Mouse (Mus musculus) spleen, adult 2 months (tissue): Measurements from ENCODE around the gene Sh3bgr. TPM values are rescaled to one million over a fixed set of nuclear protein-coding genes. Genes with fewer than 3 reads are reported as not detected.
A peak's percentile ranks its signal among the peaks of the same experiment; 100 is the strongest.

Source experiments
- DNase-seq, 2 experiments: peaks; one replicate each; pipeline versions ENCODE4 v3.0.0 to v3.0.0-alpha.2; 2012 to 2021; ENCODE audit warnings: low spot score in 2 of 2, low read depth in 1 of 2
- H3K27ac ChIP-seq: fragments of 200-500 bp; 2 replicates; pipeline ENCODE4 v1.5.1; 2012; ENCODE audit warnings: low read length, inconsistent platforms; ENCODE audit not compliant: insufficient read depth
- H3K27me3 ChIP-seq: fragments of 200-500 bp; 2 replicates; pipeline ENCODE4 v1.6.1; 2012; ENCODE audit warnings: mild to moderate bottlenecking, moderate library complexity, low read length, inconsistent platforms; ENCODE audit not compliant: control insufficient read depth, insufficient read depth
- H3K36me3 ChIP-seq: fragments of 200-500 bp; 2 replicates; pipeline ENCODE4 v1.6.1; 2012; ENCODE audit warnings: mild to moderate bottlenecking, low read length, inconsistent platforms; ENCODE audit not compliant: control insufficient read depth, insufficient read depth
- H3K4me1 ChIP-seq: fragments of 200-500 bp; 2 replicates; pipeline ENCODE4 v1.6.1; 2011; ENCODE audit warnings: inconsistent platforms; ENCODE audit not compliant: control insufficient read depth, insufficient read depth, insufficient read length
- H3K4me3 ChIP-seq: fragments of 200-500 bp; 2 replicates; pipeline ENCODE4 v1.5.1; 2011; ENCODE audit warnings: mild to moderate bottlenecking, inconsistent platforms; ENCODE audit not compliant: insufficient read depth, insufficient read length; ENCODE audit errors: extremely low read depth
- CTCF ChIP-seq: fragments of 200-500 bp; IDR thresholded peaks from 2 replicates; pipeline ENCODE4 v1.5.1; 2011; ENCODE audit warnings: mild to moderate bottlenecking, inconsistent platforms; ENCODE audit not compliant: insufficient read depth, insufficient read length, insufficient replicate concordance; ENCODE audit errors: extremely low read depth
- POLR2A ChIP-seq: fragments of 200-500 bp; IDR thresholded peaks from 2 replicates; pipeline ENCODE4 v1.6.1; 2011; ENCODE audit warnings: low read depth, low read length, inconsistent platforms
- WGBS: fragments of 180-500 bp; shearing (Covaris S2); methylation state at CpG from one replicate; pipeline ENCODE4 v1.1.7; 2018; 5-methylcytosine and 5-hydroxymethylcytosine counted together
- polyA plus RNA-seq: library from polyadenylated mRNA; depleted of rRNA; stranded (reverse); fragments of >200 nt; gene quantifications from 2 replicates; pipeline ENCODE4 v1.2.3, GENCODE M21; 2012; rRNA removed

The Sh3bgr gene
- 1.2 and 1.9 TPM in 2 replicates for polyA plus RNA-seq

GRCm38 (mm10) chr16:96199913-96200701 lies at the start of gene Sh3bgr:
TSS of gene Sh3bgr (plus strand) at chr16:96200450.
- Histone ChIP-seq H3K27me3 (no peaks in the 10 kb centered on the region), H3K27ac (no peak within 1 kb of the TSS), H3K4me1 (no peaks in the 10 kb centered on the region), H3K36me3 (no peaks in the 10 kb centered on the region), H3K4me3 (no peak within 1 kb of the TSS)
- 8% methylated on average over 20 of the region's 20 CpGs for WGBS
- no peak for DNase-seq
- TF ChIP-seq POLR2A = no peak
- no peak for TF ChIP-seq CTCF

- TF ChIP-seq CTCF = no peak
- no peak for TF ChIP-seq POLR2A
- Histone ChIP-seq H3K27ac (no peak overlapping the region), H3K4me1 (no peaks in the 10 kb centered on the region), H3K4me3 (no peak overlapping the region), H3K36me3 (no peaks in the 10 kb centered on the region), H3K27me3 (no peaks in the 10 kb centered on the region)
- DNase-seq = no peak
- 79% methylated on average over 4 of the region's 4 CpGs for WGBS
Measured at GRCm38 (mm10) chr16:96150995-96151394, 49.3 kb upstream of the Sh3bgr start.

- no peaks in the 10 kb centered on the region for H3K27me3 ChIP-seq
- 37% methylated on average over 9 of the region's 9 CpGs for WGBS
- H3K4me3 ChIP-seq = no peak overlapping the region
- H3K27ac ChIP-seq = no peak overlapping the region
- TF ChIP-seq POLR2A (no peak), CTCF (peak; percentile 93)
- H3K4me1 ChIP-seq = no peaks in the 10 kb centered on the region
- peak; percentile 17 to 67 for DNase-seq
- no peaks in the 10 kb centered on the region for H3K36me3 ChIP-seq
Measured at GRCm38 (mm10) chr16:96151551-96151950, 48.7 kb upstream of the Sh3bgr start.

- Histone ChIP-seq H3K27ac (no peak overlapping the region), H3K27me3 (peaks cover 6% of the 10 kb centered on the region), H3K4me3 (no peak overlapping the region), H3K4me1 (peaks cover 4% of the 10 kb centered on the region; the same call in 1 of the 2 replicates), H3K36me3 (no peaks in the 10 kb centered on the region)
- no peak for DNase-seq
- TF ChIP-seq CTCF (no peak), POLR2A (no peak)
- WGBS = 91% methylated on average over 2 of the region's 2 CpGs
Measured at GRCm38 (mm10) chr16:96154476-96154875, 45.8 kb upstream of the Sh3bgr start.

GRCm38 (mm10) chr16:96156019-96156418 lies 44.2 kb upstream of the Sh3bgr start:
- whole genome bisulfite sequencing = 85% methylated on average over 8 of the region's 8 CpGs
- TF ChIP-seq CTCF = no peak
- no peak for TF ChIP-seq POLR2A
- Histone ChIP-seq H3K4me3 (no peak overlapping the region), H3K4me1 (peaks cover 5% of the 10 kb centered on the region; the same call in 1 of the 2 replicates), H3K27me3 (peaks cover 6% of the 10 kb centered on the region), H3K27ac (no peak overlapping the region), H3K36me3 (no peaks in the 10 kb centered on the region)
- no peak for DNase-seq

GRCm38 (mm10) chr16:96157171-96157570 lies 43.1 kb upstream of the Sh3bgr start:
- H3K4me3 ChIP-seq = no peak overlapping the region
- DNase-seq = no peak
- TF ChIP-seq CTCF (no peak), POLR2A (no peak)
- no peak overlapping the region for H3K27ac ChIP-seq
- no peaks in the 10 kb centered on the region for H3K36me3 ChIP-seq
- H3K27me3 ChIP-seq = peaks cover 6% of the 10 kb centered on the region
- peaks cover 5% of the 10 kb centered on the region; the same call in 1 of the 2 replicates for H3K4me1 ChIP-seq
- 66% methylated on average over 11 of the region's 11 CpGs for WGBS
